Mouse (Mus musculus): ENCODE results near the gene Fgd2. TPM values are rescaled to one million over a fixed set of nuclear protein-coding genes. Genes with fewer than 3 reads are reported as not detected.

The Fgd2 gene
- total RNA-seq, 4 experiments from 2014 or later: 0.38 to 1.0 (median 0.67) TPM

GRCm38 (mm10) chr17:29396821-29397242 lies 36.1 kb downstream of the Fgd2 start:
- DNase-seq (ENCODE audit: low spot score in 2 of 2): peak; percentile 48 to 68

DNA sequence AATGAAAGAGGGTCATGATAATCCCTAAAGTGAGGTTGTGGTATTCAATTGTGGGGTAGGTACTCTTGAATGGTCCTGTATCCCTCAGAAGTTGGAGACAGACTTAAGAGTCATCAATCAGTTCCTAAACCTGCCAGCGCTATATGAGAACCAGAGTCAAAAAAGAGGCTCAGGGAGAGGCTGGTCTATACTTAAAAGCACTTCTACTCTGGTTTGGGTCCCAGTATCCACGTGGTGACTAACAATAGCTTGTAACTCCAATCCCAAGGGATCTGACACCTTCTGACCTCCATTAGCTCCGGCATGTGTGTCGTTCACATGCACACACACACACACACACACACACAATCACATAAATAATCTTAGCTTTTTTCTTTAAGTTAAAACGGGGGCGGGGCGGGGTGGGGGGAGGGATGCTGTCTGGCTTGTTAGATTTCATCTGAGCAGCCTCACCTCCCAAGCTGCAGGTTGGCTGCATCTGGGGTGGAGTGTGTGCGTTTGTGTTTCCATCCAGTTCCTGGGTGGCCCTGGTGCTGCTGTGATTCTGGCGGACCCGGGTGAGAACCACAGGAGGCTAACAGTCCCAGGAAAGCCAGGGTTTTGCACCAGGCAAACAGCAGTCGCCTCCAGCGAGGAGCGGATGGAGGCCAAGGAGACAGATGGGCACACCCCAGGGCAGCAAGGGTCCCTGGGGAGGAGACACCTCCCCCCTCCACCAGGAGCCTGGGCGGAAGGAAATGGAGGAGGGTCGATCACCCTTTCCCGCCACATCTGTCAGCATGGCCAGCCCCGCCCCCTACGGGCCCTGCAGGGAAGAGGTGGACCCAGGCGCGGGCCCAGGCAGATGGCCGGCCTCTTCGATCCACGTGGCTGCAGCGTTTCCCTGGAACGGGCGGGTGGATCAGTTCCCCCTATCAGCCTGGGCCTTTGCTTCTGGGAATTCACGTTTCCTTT lies 37.0 kb downstream of the Fgd2 start:
- peak; percentile 74 to 82 for DNase-seq (ENCODE audit: low spot score in 2 of 2)

GRCm38 (mm10) chr17:29398434-29399026 lies 37.8 kb downstream of the Fgd2 start:
- no peak for DNase-seq (ENCODE audit: low spot score in 2 of 2)

DNA sequence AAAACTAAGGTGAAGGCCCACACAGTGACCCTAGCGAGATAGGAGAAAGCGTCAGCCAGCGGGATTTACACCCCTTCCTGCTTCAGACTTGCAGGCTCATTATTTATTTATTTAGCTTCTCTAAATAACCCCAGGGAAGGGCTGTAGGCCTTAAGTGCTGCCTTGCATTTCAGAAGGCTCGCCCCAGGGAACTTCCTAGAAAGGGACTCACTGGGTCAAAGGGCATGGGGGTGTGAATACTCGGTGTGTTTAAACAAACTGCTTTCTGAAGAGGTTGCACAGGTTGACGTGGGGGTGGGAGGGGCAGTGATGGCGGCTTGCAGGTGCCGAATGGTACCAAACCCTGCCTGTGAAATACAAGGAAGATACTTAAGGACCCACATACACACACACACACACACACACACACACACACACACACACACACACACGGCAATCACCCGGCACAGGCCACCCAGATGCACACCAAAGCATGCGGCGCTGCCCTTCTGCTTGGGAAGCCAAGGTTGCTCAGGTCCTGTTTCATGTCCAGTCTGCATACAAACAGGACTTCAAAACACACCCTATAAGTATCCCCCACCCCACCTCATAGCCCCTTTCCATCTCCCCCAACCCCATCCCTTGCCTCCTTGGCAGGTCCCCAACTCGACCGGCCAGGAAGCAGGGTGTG lies 38.7 kb downstream of the Fgd2 start:
- no peak for DNase-seq (ENCODE audit: low spot score in 2 of 2)

- no peak for DNase-seq (ENCODE audit: low spot score in 2 of 2)
Measured at GRCm38 (mm10) chr17:29400044-29400443, 39.3 kb downstream of the Fgd2 start.

- DNase-seq (ENCODE audit: low spot score in 2 of 2): no peak
Measured at GRCm38 (mm10) chr17:29401741-29402268, 41.1 kb downstream of the Fgd2 start.

- no peak for DNase-seq (ENCODE audit: low spot score in 2 of 2)
Measured at GRCm38 (mm10) chr17:29403179-29403578, 42.5 kb downstream of the Fgd2 start.

- DNase-seq (ENCODE audit: low spot score in 2 of 2): no peak
Measured at GRCm38 (mm10) chr17:29405501-29405900, 44.8 kb downstream of the Fgd2 start.

GRCm38 (mm10) chr17:29406077-29406476 lies 45.4 kb downstream of the Fgd2 start:
- DNase-seq (ENCODE audit: low spot score in 2 of 2): no peak

DNA sequence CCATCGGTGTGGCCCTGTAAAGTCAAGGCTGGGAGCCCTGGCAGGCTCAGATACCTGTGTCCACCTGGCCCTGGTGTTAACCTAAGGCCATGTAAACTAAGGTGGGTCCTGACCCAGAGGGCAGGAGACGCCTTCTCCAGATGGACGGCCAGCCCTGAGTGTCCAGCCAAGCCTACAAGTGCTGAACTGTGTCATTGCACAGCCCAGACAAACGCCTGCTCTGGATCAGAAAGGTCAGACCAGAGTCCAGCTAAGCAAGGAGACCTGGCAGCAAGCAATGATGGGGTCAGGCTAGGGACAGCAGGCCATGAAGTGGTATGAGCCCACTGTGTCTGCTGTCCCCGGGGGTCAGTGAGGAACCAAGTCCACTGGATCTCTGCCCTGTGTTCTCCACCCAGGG lies 46.7 kb downstream of the Fgd2 start:
- DNase-seq (ENCODE audit: low spot score in 2 of 2): no peak

- no peak for DNase-seq (ENCODE audit: low spot score in 2 of 2)
Measured at GRCm38 (mm10) chr17:29408364-29408763, 47.6 kb downstream of the Fgd2 start.

- DNase-seq (ENCODE audit: low spot score in 2 of 2): peak in 1 of 2 experiments; percentile 70
Measured at GRCm38 (mm10) chr17:29409800-29410343, 49.2 kb downstream of the Fgd2 start.

DNA sequence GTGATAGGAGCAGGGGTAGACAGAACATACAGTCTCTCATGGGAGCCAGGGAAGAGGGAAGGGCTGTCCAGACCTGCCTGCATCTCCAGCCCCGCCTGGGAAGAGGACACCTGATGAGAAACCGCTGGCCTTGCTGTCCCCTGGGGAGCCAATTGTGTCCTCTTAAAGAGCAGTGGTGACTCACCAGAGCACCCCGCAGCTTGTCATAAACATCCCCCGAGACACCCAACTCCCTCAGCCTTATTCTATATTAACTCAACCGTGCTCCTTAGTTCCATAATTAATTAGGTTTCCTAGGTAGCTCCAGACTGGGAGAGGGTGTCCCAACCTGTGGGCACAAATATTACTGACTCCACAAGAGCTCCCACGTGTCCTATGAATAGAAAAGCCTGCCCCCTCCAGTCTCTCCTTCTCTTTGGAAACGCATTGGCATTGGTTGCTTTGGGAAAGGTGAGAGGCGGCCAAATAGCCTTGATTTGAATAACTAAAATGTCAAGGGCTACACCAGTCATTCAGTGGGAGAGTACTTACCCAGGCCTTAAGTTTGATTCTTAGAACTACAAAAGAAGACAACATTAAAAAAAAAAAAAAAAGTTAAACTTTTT lies 51.2 kb downstream of the Fgd2 start:
- no peak for DNase-seq (ENCODE audit: low spot score in 2 of 2)

GRCm38 (mm10) chr17:29414566-29414965 lies 53.9 kb downstream of the Fgd2 start:
- DNase-seq (ENCODE audit: low spot score in 2 of 2): no peak

GRCm38 (mm10) chr17:29415761-29416662 lies 55.3 kb downstream of the Fgd2 start:
- DNase-seq (ENCODE audit: low spot score in 2 of 2): peak; percentile 57 to 73

DNA sequence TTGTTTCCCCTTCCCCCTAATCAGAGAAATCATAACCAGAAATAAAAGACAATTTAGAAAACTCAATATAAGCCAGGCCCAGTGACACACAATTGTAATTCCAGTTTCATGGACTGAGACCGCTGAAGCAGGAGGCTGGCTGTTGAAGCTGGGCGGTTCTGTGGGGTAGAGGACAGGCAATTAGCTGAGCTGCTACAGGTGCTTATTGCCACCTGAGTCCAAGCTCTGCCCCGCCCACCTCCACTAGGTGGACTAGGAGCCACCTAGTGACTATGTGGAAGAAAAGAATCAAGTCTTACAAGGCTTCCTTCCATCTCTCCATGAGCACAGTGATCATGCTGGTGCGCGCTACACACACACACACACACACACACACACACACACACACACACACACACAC lies 56.0 kb downstream of the Fgd2 start:
- no peak for DNase-seq (ENCODE audit: low spot score in 2 of 2)

GRCm38 (mm10) chr17:29418758-29419380 lies 58.2 kb downstream of the Fgd2 start:
- no peak for DNase-seq (ENCODE audit: low spot score in 2 of 2)

DNA sequence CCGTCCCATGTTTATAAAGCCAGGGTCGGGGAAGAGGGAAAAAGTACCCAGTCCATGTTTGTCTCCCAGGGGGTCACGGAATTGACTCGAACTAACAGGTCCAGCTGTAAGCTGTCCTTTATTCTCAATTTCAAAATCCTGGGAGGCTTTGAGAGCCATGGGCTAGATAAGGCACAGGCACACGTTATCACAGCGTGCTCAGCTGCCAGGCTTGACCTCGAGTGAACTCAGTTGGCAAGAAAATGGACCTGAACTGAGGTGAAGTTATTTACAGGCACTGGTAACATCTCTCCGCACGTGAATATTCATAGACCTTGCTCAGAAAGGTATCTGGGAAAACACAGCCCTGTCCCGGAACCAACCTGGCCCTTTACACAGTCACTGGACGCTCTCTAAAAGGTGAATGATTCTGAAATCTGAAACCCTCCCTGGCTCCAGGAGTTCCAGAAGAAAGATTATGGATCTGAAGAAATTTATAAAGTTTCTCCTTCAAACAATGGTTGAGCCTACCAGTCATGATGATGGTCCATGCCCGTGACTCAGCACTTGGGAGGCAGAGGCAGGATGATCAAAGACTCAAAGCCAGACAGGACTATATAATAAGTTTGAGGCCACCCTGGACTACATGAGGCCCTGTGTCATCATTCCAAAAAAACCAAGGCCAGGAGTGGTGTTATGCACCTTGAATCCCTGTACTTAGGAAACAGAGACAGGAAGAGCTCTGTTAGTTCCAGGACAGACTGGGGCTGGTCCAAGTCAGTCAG lies 59.4 kb downstream of the Fgd2 start:
- no peak for DNase-seq (ENCODE audit: low spot score in 2 of 2)

GRCm38 (mm10) chr17:29421319-29421718 lies 60.6 kb downstream of the Fgd2 start:
- DNase-seq (ENCODE audit: low spot score in 2 of 2): no peak
